Mouse (Mus musculus): ENCODE data around the gene Pidd1. TPM values are rescaled to one million over a fixed set of nuclear protein-coding genes. Genes with fewer than 3 reads are reported as not detected.
"Not testable (repeated sequence)": the region's sequence is repeated elsewhere in the genome, so short reads cannot be mapped to it uniquely, and the experiment has no call there.

Gene Pidd1
- polyA plus RNA-seq, 1 experiment from 2014 or later = 24.9 TPM

GRCm38 (mm10) chr7:141410631-141411030, 33.2 kb downstream of the Pidd1 start:
- Histone ChIP-seq H3K4me3 (no peak overlapping the region), H3K4me1 (peaks cover 23% of the 10 kb centered on the region), H3K27me3 (replicated peaks; ENCODE audit: low read depth, poor library complexity, severe bottlenecking) (no peaks in the 10 kb centered on the region), H3K9me3 (no peaks in the 10 kb centered on the region), H3K36me3 (replicated peaks) (peaks cover 42% of the 10 kb centered on the region), H3K27ac (replicated peaks) (no peak overlapping the region)
- 94% methylated on average over 8 of the region's 8 CpGs for WGBS
- DNase-seq (ENCODE audit: low spot score) = no peak

GRCm38 (mm10) chr7:141408833-141409232, 35.0 kb downstream of the Pidd1 start:
- Histone ChIP-seq H3K27me3 (replicated peaks; ENCODE audit: low read depth, poor library complexity, severe bottlenecking) (no peaks in the 10 kb centered on the region), H3K4me3 (peak overlapping the region; percentile 30; the same call in 1 of the 2 replicates), H3K36me3 (replicated peaks) (peaks cover 55% of the 10 kb centered on the region), H3K4me1 (peaks cover 15% of the 10 kb centered on the region), H3K9me3 (no peaks in the 10 kb centered on the region), H3K27ac (replicated peaks) (peak overlapping the region; percentile 63)
- WGBS = 16% methylated on average over 11 of the region's 11 CpGs
- DNase-seq (ENCODE audit: low spot score) = peak; percentile 88

GRCm38 (mm10) chr7:141407670-141408069, 36.2 kb downstream of the Pidd1 start:
- H3K27me3 ChIP-seq (replicated peaks; ENCODE audit: low read depth, poor library complexity, severe bottlenecking); H3K27ac ChIP-seq (replicated peaks); DNase-seq (ENCODE audit: low spot score); H3K4me3 ChIP-seq; H3K4me1 ChIP-seq; H3K9me3 ChIP-seq: not testable (repeated sequence)
- 96% methylated on average over 7 of the region's 7 CpGs for WGBS
- peaks cover 66% of the 10 kb centered on the region for H3K36me3 ChIP-seq (replicated peaks)

GRCm38 (mm10) chr7:141405466-141405865, 38.4 kb downstream of the Pidd1 start:
- H3K27ac ChIP-seq (replicated peaks) = no peak overlapping the region
- no peaks in the 10 kb centered on the region for H3K27me3 ChIP-seq (replicated peaks; ENCODE audit: low read depth, poor library complexity, severe bottlenecking)
- no peaks in the 10 kb centered on the region for H3K9me3 ChIP-seq
- no peak for DNase-seq (ENCODE audit: low spot score)
- 80% methylated on average over 4 of the region's 4 CpGs for WGBS
- H3K36me3 ChIP-seq (replicated peaks) = peaks cover 79% of the 10 kb centered on the region
- H3K4me3 ChIP-seq = no peak overlapping the region
- H3K4me1 ChIP-seq = peaks cover 8% of the 10 kb centered on the region

GRCm38 (mm10) chr7:141403305-141403704, 40.5 kb downstream of the Pidd1 start:
- H3K27me3 ChIP-seq (replicated peaks; ENCODE audit: low read depth, poor library complexity, severe bottlenecking) = no peaks in the 10 kb centered on the region
- peak; percentile 63 for DNase-seq (ENCODE audit: low spot score)
- 61% methylated on average over 5 of the region's 5 CpGs for WGBS
- H3K4me1 ChIP-seq = no peaks in the 10 kb centered on the region
- H3K4me3 ChIP-seq = no peak overlapping the region
- peaks cover 79% of the 10 kb centered on the region for H3K36me3 ChIP-seq (replicated peaks)
- H3K27ac ChIP-seq (replicated peaks) = no peak overlapping the region
- no peaks in the 10 kb centered on the region for H3K9me3 ChIP-seq

- Histone ChIP-seq H3K36me3 (replicated peaks) (peaks cover 48% of the 10 kb centered on the region), H3K4me1 (peaks cover 19% of the 10 kb centered on the region), H3K9me3 (no peaks in the 10 kb centered on the region), H3K27ac (replicated peaks) (no peak overlapping the region), H3K27me3 (replicated peaks; ENCODE audit: low read depth, poor library complexity, severe bottlenecking) (no peaks in the 10 kb centered on the region), H3K4me3 (no peak overlapping the region)
- 75% methylated on average over 1 of the region's 1 CpGs for WGBS
- DNase-seq (ENCODE audit: low spot score) = no peak
Observed at GRCm38 (mm10) chr7:141395348-141395747, 48.5 kb downstream of the Pidd1 start.

- Histone ChIP-seq H3K4me3 (no peak overlapping the region), H3K9me3 (no peaks in the 10 kb centered on the region), H3K27ac (replicated peaks) (no peak overlapping the region), H3K36me3 (replicated peaks) (peaks cover 42% of the 10 kb centered on the region), H3K27me3 (replicated peaks; ENCODE audit: low read depth, poor library complexity, severe bottlenecking) (no peaks in the 10 kb centered on the region), H3K4me1 (peaks cover 19% of the 10 kb centered on the region)
- DNase-seq (ENCODE audit: low spot score) = peak; percentile 87
- 20% methylated on average over 6 of the region's 6 CpGs for WGBS
Observed at GRCm38 (mm10) chr7:141394771-141395170, 49.1 kb downstream of the Pidd1 start.

GRCm38 (mm10) chr7:141394158-141394557, 49.7 kb downstream of the Pidd1 start:
- H3K27ac ChIP-seq (replicated peaks) = no peak overlapping the region
- H3K27me3 ChIP-seq (replicated peaks; ENCODE audit: low read depth, poor library complexity, severe bottlenecking) = 0 out of 2 replicates have a peak, but pooled peaks cover 3% of the 10 kb centered on the region
- peaks cover 19% of the 10 kb centered on the region for H3K4me1 ChIP-seq
- 93% methylated on average over 7 of the region's 7 CpGs for WGBS
- H3K4me3 ChIP-seq = no peak overlapping the region
- H3K9me3 ChIP-seq = no peaks in the 10 kb centered on the region
- DNase-seq (ENCODE audit: low spot score) = no peak
- H3K36me3 ChIP-seq (replicated peaks) = peaks cover 36% of the 10 kb centered on the region

- Histone ChIP-seq H3K4me3 (peak overlapping the region; percentile 73), H3K4me1 (peaks cover 19% of the 10 kb centered on the region), H3K36me3 (replicated peaks) (peaks cover 21% of the 10 kb centered on the region), H3K27me3 (replicated peaks; ENCODE audit: low read depth, poor library complexity, severe bottlenecking) (0 out of 2 replicates have a peak, but pooled peaks cover 3% of the 10 kb centered on the region), H3K27ac (replicated peaks) (peak overlapping the region; percentile 83), H3K9me3 (no peaks in the 10 kb centered on the region)
- no peak for DNase-seq (ENCODE audit: low spot score)
- 36% methylated on average over 9 of the region's 9 CpGs for WGBS
Observed at GRCm38 (mm10) chr7:141392552-141393222, 51.1 kb downstream of the Pidd1 start.

GRCm38 (mm10) chr7:141391625-141392551, 51.9 kb downstream of the Pidd1 start, which contains the start of gene Taldo1:
Taldo1 (plus strand) TSS chr7:141392199.
- under 1% methylated on average over 57 of the region's 57 CpGs for WGBS
- Histone ChIP-seq H3K27ac (replicated peaks) (peak within 1 kb of the TSS; percentile 83), H3K4me3 (peak within 1 kb of the TSS; percentile 73), H3K9me3 (no peaks in the 10 kb centered on the region), H3K36me3 (replicated peaks) (peaks cover 16% of the 10 kb centered on the region), H3K4me1 (peaks cover 19% of the 10 kb centered on the region), H3K27me3 (replicated peaks; ENCODE audit: low read depth, poor library complexity, severe bottlenecking) (0 out of 2 replicates have a peak, but pooled peaks cover 3% of the 10 kb centered on the region)
- DNase-seq (ENCODE audit: low spot score) = peak; percentile 96

GRCm38 (mm10) chr7:141390326-141391259, 53.2 kb downstream of the Pidd1 start:
- no peak overlapping the region for H3K27ac ChIP-seq (replicated peaks)
- H3K27me3 ChIP-seq (replicated peaks; ENCODE audit: low read depth, poor library complexity, severe bottlenecking) = 0 out of 2 replicates have a peak, but pooled peaks cover 3% of the 10 kb centered on the region
- no peaks in the 10 kb centered on the region for H3K9me3 ChIP-seq
- peak overlapping the region; percentile 73; the same call in 1 of the 2 replicates for H3K4me3 ChIP-seq
- WGBS = 63% methylated on average over 9 of the region's 9 CpGs
- peaks cover 4% of the 10 kb centered on the region; the same call in 1 of the 2 replicates for H3K36me3 ChIP-seq (replicated peaks)
- H3K4me1 ChIP-seq = peaks cover 19% of the 10 kb centered on the region
- no peak for DNase-seq (ENCODE audit: low spot score)

All from embryonic facial prominence, embryonic 10.5 days (tissue).